Mouse (Mus musculus) ES-E14 (cell line): ENCODE measurements at regions not wholly inside any gene's neighbourhood (a gene's known extent, or its start where the extent isn't known, plus 50 kb on each side); places are given as distances from the start of the nearest gene placed in this dataset.

Experiments
- DNase-seq: peaks from one replicate; pipeline ENCODE4 v3.0.0-alpha.2; 2013; ENCODE audit warnings: low read depth, low spot score
- H3K27ac ChIP-seq: 2 replicates; pipeline ENCODE4 v1.5.1; 2012; ENCODE audit warnings: low read depth, mild to moderate bottlenecking, low read length, moderate library complexity, mixed read lengths; ENCODE audit not compliant: poor library complexity, insufficient read depth, severe bottlenecking
- H3K36me3 ChIP-seq: 2 replicates; pipeline ENCODE4 v1.6.1; 2012; ENCODE audit warnings: mild to moderate bottlenecking, low read length, moderate library complexity, mixed read lengths; ENCODE audit not compliant: control insufficient read depth, poor library complexity, insufficient read depth, severe bottlenecking
- H3K4me1 ChIP-seq, 2 experiments: fragments of 150-350 bp in 1 of 2; sonication (generic) in 1 of 2; 2 replicates each; pipeline ENCODE4 v1.6.1; 2012; ENCODE audit warnings: low read length in 2 of 2, mild to moderate bottlenecking in 1 of 2, mixed read lengths in 1 of 2; ENCODE audit not compliant: control insufficient read depth in 2 of 2, insufficient read depth in 2 of 2, poor library complexity in 1 of 2
- H3K4me3 ChIP-seq, 2 experiments: fragments of 150-350 bp in 1 of 2; sonication (generic) in 1 of 2; 2 replicates each; pipeline ENCODE4 v1.5.1; 2012; ENCODE audit warnings: low read length in 2 of 2, low read depth in 1 of 2, mild to moderate bottlenecking in 1 of 2, mixed read lengths in 1 of 2; ENCODE audit not compliant: insufficient read depth in 1 of 2, poor library complexity in 1 of 2, severe bottlenecking in 1 of 2
- H3K9ac ChIP-seq: 2 replicates; pipeline ENCODE4 v1.6.1; 2012; ENCODE audit warnings: low read depth, mild to moderate bottlenecking, low read length, mixed read lengths; ENCODE audit not compliant: poor library complexity, insufficient read depth, severe bottlenecking
- H3K9me3 ChIP-seq: fragments of 150-350 bp; sonication (generic); 2 replicates; pipeline ENCODE4 v1.6.1; 2012; ENCODE audit warnings: low read depth, mild to moderate bottlenecking, low read length; ENCODE audit not compliant: control insufficient read depth, insufficient read depth
- CHD2 ChIP-seq: IDR thresholded peaks from 2 replicates; pipeline ENCODE4 v1.6.1; 2014; ENCODE audit warnings: mild to moderate bottlenecking, low read depth, low read length, inconsistent platforms
- HCFC1 ChIP-seq: IDR thresholded peaks from 2 replicates; pipeline ENCODE4 v1.6.1; 2012; ENCODE audit warnings: low read length, inconsistent platforms, borderline replicate concordance; ENCODE audit not compliant: insufficient read depth
- MAFK ChIP-seq: IDR thresholded peaks from 2 replicates; pipeline ENCODE4 v1.6.1; 2014; ENCODE audit warnings: mild to moderate bottlenecking, low read depth, low read length, inconsistent platforms; ENCODE audit not compliant: insufficient read depth
- ZC3H11A ChIP-seq: IDR thresholded peaks from 2 replicates; pipeline ENCODE4 v1.6.1; 2012; ENCODE audit warnings: low read depth, mild to moderate bottlenecking, inconsistent platforms, low read length, borderline replicate concordance
- ZNF384 ChIP-seq: IDR thresholded peaks from 2 replicates; pipeline ENCODE4 v1.6.1; 2012; ENCODE audit warnings: low read depth, low read length, inconsistent platforms
- in situ Hi-C, 2 experiments: fragments of 600-800 bp; cut with MboI; formaldehyde crosslinking; loops; one replicate each; pipeline ENCODE4 v1.15.1; 2025; ENCODE audit warnings: low sequenced_read_pairs in 2 of 2, inconsistent platforms in 1 of 2; ENCODE audit not compliant: unreplicated experiment in 2 of 2

DNA sequence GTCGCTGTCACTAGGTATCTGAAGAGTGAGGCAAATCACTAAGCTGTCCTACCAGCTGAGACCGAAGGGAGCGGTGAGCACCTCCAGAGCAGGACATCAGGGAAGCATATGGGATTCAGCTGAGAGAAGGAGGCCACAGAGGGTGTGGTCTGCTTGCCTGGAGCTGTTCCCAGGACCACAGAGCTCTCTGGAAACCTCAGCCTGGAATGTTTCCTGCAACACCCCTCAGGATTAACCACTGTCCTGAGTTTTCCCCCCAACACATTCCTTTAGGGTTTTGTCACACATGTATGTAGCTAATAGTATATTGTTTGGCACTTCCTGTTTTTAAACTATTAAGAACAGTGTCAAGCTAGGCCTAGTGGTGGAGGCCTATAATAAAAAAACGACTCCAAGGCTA lies 459.6 kb downstream of the Plcl1 start:
- Histone ChIP-seq H3K27ac (no peak overlapping the region), H3K4me1 (no peaks in the 10 kb centered on the region), H3K36me3 (no peaks in the 10 kb centered on the region), H3K9ac (no peak overlapping the region), H3K4me3 (no peak overlapping the region), H3K9me3 (no peaks in the 10 kb centered on the region)
- in situ Hi-C loops, result loop anchor here in 1 of 2 experiments (25.0 kb wide), 1 partner anchor 453 kb away; the partner anchor contains the start of gene Plcl1
- no peak for DNase-seq
- TF ChIP-seq CHD2, result no peak
- no peak for TF ChIP-seq ZNF384
- no peak for TF ChIP-seq ZC3H11A
- no peak for TF ChIP-seq MAFK
- no peak for TF ChIP-seq HCFC1

GRCm38 (mm10) chr1:55866677-55867076 lies 461.0 kb downstream of the Plcl1 start:
- Histone ChIP-seq H3K36me3 (no peaks in the 10 kb centered on the region), H3K4me3 (no peak overlapping the region), H3K27ac (no peak overlapping the region), H3K4me1 (no peaks in the 10 kb centered on the region), H3K9me3 (no peaks in the 10 kb centered on the region), H3K9ac (no peak overlapping the region)
- TF ChIP-seq MAFK (no peak), HCFC1 (no peak), CHD2 (no peak), ZC3H11A (no peak)
- DNase-seq, result no peak
- in situ Hi-C loops, result loop anchor here in 1 of 2 experiments (25.0 kb wide), 1 partner anchor 454 kb away; the partner anchor contains the start of gene Plcl1

GRCm38 (mm10) chr1:55873583-55873982 lies 467.9 kb downstream of the Plcl1 start:
- Histone ChIP-seq H3K9ac (no peak overlapping the region), H3K27ac (no peak overlapping the region), H3K4me1 (no peaks in the 10 kb centered on the region), H3K36me3 (no peaks in the 10 kb centered on the region), H3K4me3 (no peak overlapping the region), H3K9me3 (no peaks in the 10 kb centered on the region)
- TF ChIP-seq HCFC1 (no peak), CHD2 (no peak)
- in situ Hi-C loops, result loop anchor here in 1 of 2 experiments (25.0 kb wide), 1 partner anchor 461 kb away; the partner anchor contains the start of gene Plcl1
- DNase-seq, result no peak

DNA sequence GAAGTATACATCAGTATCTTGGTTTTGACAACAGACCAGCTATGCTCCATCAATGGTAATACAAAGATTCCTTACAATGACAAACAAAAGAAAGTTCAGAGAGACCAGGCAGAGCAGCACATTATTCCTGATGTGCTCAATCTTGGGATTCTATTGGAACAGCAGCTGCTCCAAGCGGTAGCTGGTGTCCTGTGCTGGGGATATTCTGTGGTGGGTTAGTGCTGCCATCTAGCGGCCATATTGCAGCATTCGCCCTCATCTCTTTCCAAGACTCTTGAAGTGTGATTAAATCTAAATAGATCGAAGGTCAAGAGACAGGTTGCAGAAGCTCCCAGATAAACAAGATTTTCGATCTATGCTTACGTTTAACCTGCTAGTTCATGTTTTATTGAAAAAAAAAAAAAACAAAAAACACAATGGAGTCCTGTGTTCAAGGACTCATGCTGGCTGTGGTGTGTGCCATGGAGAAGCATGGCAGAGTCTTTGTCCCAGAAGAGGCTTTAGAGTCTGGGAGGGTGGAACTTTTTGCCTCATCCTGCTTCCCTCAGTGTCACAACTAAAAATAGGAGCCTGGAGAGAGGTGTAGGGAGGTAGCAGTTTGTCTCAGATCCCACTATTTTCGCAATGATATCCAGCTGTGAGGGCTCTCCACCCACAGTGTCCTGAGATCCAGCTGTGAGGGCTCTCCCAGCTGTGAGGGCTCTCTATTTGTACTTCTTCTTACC lies 468.6 kb downstream of the Plcl1 start:
- Histone ChIP-seq H3K4me1 (no peaks in the 10 kb centered on the region), H3K9ac (no peak overlapping the region), H3K27ac (no peak overlapping the region), H3K4me3 (no peak overlapping the region), H3K9me3 (no peaks in the 10 kb centered on the region), H3K36me3 (no peaks in the 10 kb centered on the region)
- TF ChIP-seq ZNF384 (no peak), ZC3H11A (peak; percentile 41)
- in situ Hi-C loops, result loop anchor here in 1 of 2 experiments (25.0 kb wide), 1 partner anchor 462 kb away; the partner anchor contains the start of gene Plcl1
- DNase-seq, result peak; percentile 73

- Histone ChIP-seq H3K36me3 (no peaks in the 10 kb centered on the region), H3K4me3 (no peak overlapping the region), H3K27ac (no peak overlapping the region), H3K9me3 (no peaks in the 10 kb centered on the region), H3K4me1 (no peaks in the 10 kb centered on the region), H3K9ac (no peak overlapping the region)
- TF ChIP-seq CHD2 (no peak), ZC3H11A (no peak), MAFK (no peak), ZNF384 (no peak), HCFC1 (no peak)
- DNase-seq, result no peak
- in situ Hi-C loops, result loop anchor here in 1 of 2 experiments (25.0 kb wide), 3 partner anchors 463 to 1337 kb away; partner anchors contain the start of genes Plcl1 and Satb2
Observed at GRCm38 (mm10) chr1:55874868-55875144, 469.1 kb downstream of the Plcl1 start.
